Mouse (Mus musculus) layer of hippocampus, postnatal 25 days (tissue): ENCODE measurements around the gene Mmp11. TPM values are rescaled to one million over a fixed set of nuclear protein-coding genes. Genes with fewer than 3 reads are reported as not detected.

Experiments
- DNase-seq, 2 experiments: peaks; one replicate each; pipeline ENCODE4 v3.0.0; 2022; ENCODE audit warnings: mixed read lengths in 2 of 2, low spot score in 1 of 2; ENCODE audit errors: extremely low spot score in 1 of 2
- total RNA-seq, 2 experiments: library from RNA; stranded (reverse); gene quantifications; 2 replicates each; pipeline ENCODE4 v1.2.3; 2021

Mmp11 gene
- total RNA-seq, 2 experiments from 2014 or later = 1.4 to 2.1 TPM

GRCm38 (mm10) chr10:75939481-75940234 lies 3.4 kb upstream of the Mmp11 start:
- DNase-seq = no peak

DNA sequence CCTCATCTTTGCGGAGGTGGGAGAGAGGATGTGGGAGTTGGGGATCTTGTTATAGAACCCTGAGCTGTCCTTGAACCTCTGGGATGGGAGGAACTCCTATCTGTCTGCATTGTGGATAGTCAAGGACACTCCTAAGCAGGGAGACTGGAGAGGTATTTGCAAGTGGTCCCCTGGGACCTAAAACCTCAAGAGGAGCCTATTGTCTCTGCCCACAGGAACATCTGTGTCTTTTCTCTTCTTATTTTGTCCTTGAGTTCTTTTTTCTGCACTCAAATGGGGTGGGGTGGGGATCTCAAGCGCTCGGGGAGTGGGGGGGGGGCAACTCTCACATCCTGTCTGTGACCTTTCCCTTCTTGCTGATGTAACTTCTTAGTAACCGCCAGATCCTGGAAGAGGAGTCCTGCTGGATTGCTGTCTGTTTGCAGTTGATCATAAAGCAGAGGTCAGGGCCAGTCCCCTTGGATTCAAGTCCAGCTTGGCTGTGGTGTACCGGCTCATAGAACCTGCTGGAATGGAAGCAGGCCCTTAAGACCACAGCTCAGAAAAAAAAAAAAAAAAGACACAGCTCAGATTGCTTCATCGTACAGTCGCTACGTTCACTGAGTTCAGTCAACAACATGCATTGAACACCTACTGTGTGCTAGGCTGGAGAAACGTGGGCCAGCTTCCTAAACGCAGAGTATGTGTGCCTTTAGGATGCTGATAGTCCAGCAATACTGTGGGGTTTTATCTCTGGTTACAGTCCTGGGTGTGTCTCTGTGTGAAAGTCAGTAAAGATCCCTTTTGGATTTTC lies 1.8 kb upstream of the Mmp11 start:
- no peak for DNase-seq

DNA sequence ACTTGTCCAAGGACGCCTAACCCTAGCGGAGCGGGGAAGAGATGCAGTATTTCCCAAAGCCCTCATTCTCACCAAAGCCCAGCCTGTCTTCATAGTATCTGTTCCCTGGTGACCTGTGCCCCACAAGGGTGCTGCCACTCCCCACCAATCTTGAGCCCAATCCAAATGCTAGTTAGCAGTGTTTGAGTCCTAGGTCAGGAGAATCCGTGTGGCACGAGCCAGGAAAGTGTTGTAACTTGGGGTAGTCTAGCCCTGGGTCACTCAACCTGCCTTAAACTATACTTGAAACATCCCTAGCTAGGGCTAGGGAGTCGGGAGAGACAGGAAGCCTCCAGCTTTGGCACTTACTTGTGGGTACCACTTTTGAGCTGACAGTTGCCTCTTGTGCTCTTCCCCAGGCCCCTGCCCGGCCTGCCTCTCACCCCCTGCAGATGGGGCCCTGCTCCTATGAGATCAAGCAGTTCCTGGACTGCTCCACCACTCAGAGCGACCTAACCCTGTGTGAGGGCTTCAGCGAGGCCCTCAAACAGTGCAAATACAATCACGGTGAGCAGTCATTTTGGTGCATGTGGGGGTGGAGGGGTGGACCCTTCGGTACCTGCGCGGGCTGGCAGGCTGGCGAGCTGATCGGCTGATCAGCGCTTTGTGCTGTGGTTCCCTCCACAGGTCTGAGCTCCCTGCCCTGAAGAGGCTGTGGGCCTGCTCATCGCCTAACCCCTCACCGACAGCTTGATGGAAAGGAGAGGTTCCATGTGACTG lies 792 bp upstream of the Mmp11 start:
- no peak for DNase-seq

DNA sequence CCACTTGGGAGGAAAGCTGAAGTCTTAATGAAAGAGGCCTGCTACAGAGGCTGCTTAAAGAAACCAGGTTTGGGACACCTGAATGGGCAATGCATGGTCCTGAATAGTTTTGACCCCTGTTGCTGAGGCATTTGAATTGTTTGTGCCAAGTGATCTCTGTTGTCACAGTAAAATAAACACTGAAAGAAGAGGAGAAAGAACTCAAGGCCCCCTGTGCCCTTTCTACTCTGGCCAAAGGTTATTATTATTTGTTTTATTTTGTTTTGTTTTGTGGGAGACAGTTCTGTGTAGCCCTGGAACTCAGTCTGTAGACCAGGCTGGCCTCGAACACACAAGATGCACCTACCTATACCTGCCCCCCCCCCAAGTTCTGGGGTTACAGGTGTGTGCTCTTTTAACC lies 1.3 kb downstream of the Mmp11 start:
- DNase-seq = no peak

GRCm38 (mm10) chr10:75932891-75933290 lies 3.4 kb downstream of the Mmp11 start, which contains the start of gene Chchd10:
Chchd10 (plus strand) TSS chr10:75933130.
- DNase-seq = no peak

DNA sequence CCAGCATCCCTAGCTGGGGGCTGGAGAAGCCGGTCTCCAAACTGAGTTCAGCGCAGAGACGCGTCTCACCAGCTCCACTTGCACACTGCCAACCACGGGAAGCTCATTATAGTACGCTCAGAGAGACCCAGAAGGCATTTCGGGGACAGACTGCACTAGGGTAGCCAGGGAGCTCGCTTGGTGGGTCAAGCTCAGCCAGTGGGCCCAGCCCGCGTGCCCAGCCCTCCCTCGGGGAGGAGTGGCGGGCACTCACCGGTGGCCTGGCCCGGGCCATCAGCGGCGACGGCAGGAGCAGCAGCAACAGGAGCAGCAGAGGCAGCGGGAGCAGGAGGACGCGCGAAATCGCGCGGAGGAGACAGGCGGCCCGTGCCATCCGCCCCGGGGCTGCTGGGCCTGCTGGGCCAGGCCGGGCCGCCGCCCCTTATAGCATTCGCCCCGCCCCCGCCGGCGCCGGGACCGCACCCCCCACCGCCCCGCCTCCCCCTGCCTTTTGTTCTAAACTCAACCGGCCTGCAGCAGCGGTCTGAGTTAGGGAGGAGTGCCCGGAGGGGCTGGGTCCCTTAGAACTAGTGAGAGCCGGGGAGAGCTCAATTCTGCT lies 4.1 kb downstream of the Mmp11 start:
- no peak for DNase-seq

DNA sequence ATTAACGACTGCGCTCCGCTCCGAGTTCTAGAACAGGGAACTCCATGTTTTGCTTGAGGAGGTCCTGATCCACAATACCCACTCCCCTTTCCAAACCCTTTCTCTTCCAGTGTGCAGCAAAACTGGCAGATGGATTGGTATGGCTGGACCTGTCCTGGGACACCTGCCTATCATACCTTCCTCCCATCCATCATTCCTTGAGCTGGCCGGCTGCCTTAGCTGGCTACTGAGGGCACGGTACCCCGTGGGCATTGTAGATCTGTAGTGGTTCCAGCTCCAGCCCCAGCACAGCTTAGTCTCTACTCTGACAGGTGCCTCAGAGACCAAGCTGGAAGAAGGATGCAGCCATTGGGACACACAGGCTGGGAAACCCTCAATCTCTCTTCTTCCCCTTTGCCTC lies 5.0 kb downstream of the Mmp11 start:
- DNase-seq = no peak

GRCm38 (mm10) chr10:75930304-75930703 lies 6.0 kb downstream of the Mmp11 start:
- DNase-seq = no peak

DNA sequence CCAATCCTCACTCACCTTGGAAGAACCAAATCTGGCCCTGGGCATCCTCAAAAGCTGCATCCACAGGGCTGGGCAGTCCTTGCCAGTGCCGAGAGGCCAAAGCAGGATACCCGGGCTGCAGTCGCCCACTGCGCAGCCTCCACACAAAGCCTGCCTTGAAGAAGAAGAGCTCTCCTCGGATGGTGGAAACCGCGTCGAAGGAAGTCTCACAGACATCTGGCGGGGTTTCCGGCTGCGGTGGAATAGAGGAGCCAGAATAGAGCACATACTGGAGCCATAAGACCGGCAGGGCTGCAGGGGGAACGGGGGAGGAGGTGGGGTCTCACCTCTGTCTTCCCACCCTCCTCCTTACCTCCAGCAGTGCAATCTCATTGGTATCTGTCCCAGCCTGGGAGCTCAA lies 9.9 kb downstream of the Mmp11 start:
- no peak for DNase-seq

- no peak for DNase-seq
Observed at GRCm38 (mm10) chr10:75924324-75924723, 12.0 kb downstream of the Mmp11 start.

- DNase-seq = no peak
Observed at GRCm38 (mm10) chr10:75921726-75922560, 14.4 kb downstream of the Mmp11 start.

DNA sequence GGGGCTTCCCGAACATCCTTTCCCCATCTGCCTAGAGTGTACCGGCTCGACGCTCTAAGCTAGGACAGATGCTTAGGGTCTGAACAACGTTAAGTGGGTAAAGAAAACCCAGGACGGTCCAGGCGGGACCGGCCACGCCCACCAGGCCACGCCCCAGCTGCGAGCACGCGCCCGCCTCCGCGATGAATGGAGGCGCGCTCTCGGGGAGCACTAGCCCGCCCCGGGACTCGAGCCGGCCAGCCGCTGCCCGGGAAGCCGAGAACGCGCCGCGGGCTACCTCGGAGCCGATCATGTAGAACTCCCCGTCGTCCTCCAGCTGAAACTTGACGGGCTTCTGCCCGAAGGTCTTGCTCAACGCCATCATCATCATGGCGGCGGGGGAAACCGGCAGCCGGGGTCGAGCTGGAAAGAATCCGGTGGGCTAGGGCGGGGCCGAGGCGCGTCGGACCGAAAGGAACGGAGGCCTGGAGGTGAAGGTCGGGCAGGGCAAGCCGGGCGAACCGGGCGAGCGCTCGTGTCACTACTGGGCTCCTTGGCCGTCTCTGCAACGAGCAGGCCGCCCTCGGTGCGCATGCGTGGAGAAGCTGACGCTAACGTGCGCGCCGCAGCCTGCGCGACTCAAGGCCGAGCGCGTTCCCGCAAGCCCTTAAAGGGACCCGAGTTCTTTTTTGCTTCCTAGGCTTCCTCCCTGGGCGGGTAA lies 15.1 kb downstream of the Mmp11 start, which contains the start of gene Smarcb1:
Gene Smarcb1 (minus strand): TSS at position 592 of the 700 bp plus-strand sequence.
- peak; percentile 91 for DNase-seq

GRCm38 (mm10) chr10:75919026-75919425 lies 17.3 kb downstream of the Mmp11 start:
- no peak for DNase-seq

DNA sequence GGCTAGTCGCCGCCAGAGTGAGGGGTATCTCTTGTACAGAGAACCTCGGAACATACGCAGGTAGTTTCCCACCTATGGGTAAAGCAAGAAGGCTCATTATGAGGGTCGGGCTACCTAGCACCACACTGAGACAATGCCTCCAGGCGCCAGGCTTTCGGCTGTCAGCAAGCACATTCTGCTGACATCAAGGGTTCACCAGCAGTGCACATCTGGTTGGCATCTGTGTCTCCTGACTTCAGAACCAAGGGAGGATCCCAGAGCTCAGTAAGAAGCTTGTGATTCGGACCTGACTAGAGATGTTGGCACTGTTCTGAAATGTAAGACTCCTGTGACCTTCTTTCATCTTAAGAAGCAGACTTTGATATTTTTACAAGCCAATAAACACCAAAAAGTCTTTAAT lies 19.5 kb downstream of the Mmp11 start:
- no peak for DNase-seq

DNA sequence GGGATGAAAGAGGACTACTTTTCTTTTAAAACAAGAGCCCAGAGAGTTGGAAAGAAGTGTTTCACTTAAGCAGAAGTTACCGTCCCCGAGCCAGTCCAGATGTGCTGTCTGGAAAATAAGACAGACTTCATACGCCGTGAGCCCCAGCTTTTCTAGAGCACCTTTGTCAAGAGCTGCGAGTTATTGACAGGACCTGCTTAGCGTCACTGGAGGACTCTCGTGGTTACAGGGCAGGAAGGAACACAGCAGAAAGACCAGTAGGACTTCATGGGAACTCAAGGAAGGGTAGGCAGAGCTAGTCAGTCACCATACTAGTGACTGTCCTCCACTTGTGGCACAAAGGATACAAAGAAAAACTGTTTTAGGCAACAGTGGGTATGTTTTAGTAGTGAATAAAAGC lies 20.7 kb downstream of the Mmp11 start:
- DNase-seq = no peak

GRCm38 (mm10) chr10:75913013-75913589 lies 23.2 kb downstream of the Mmp11 start:
- DNase-seq = no peak

DNA sequence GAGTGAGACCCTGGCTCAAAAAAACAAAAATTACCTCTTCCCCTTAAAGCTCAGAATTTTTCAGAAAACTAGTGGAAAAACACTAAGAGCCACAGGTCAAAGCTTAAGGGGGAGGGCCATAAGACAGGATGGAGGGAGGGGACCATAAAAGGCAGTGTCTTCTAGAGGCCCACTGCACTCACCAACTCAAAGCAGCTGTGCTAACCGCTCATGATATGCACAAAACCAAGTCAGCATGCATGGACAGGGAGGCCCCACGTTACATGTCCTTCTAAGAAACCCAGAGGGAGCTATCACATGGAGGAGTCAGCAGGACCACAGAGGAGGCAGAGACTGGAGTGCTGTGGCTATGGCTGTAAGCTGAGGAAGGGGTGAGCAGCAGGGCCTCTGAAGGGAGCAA lies 25.6 kb downstream of the Mmp11 start:
- no peak for DNase-seq

GRCm38 (mm10) chr10:75906882-75907281 lies 29.4 kb downstream of the Mmp11 start:
- DNase-seq = no peak

DNA sequence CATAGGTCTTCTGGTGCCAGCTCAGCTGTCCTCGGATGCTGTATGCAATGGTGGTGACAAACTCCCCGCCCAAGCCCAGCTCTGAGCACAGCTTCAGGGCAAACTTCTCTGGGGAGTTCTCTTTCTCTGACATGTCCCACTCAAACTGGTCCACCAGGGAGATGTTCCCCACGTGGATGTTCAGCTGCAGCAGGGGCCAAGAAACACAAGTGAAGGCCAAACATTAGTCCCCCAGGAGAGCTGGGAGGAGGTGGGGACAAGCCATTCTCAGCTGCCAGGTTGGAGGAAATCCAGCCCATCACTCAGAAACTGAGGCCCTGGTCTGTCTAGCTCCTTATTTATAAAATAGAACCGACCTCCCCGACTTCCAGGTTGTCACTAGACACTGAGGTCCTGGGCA lies 31.9 kb downstream of the Mmp11 start:
- DNase-seq = no peak
